Mouse (Mus musculus): ENCODE measurements around the gene Mpc1.

Gene Mpc1

DNA sequence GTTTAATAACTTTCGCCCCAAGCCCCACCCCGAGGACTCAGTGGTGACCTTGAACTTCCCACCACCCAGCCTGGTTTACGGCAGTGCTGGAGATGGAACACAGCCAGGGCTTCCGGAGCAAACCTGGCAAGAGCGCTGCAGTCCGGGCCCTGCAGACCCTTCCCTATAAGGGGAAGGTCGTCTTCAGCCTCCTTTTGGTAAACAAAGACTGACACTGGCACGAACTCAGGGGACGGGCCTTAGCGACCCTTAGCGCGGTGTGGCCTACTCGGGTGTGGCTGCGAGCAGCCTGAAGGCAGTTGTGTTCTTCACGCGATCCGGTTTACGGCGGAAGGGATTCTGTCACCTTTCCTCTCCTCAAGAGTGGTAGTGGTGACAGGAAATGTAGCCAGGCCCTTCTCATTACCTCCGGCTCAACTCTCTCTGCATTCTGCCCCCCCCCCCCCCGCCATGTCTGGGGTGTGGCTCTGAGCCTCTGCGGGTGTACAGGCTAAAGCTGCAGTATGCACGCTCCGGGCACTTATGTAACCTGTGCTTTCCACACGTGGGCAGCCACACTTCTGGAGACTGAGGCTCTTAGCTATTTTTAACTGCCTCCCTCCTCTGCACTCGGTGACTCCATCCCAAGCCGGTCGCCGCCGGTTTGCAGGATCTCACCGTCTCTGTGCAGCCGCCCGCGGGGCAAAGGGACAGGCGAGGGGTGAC lies at the start of gene Mpc1:
TSS of gene Mpc1 (plus strand) at position 84 of the 705 bp plus-strand sequence.
- DNase-seq, result peak; percentile 58

DNA sequence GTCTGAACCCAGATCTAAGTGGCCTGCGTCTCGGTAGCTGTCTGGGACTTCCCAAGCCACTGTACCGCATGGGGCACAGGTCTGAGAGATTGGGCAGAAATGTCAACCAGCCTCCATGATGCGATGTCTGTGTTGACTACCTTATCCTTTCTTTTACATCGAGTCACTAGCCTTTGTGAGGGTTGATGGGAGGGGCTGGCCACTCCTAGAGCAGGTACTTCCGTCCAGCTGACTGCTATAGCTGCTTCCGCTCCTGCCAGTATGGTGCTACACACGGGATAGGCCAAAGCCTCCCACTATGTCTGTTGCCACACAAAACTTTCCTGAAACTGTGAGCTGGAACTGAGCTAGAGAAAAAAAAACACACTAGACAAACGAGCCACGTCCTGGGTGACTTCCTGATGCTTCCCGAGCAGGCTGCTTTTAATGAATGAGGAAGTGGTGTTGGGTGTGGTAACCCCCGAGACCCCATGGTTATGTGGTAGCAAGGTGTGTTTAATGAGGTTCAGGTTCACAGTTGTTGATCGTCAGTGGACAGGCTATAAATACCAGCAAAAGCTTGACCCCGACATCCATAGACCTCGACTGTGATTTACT lies 49.0 kb upstream of the Mpc1 start:
- no peak for DNase-seq

DNA sequence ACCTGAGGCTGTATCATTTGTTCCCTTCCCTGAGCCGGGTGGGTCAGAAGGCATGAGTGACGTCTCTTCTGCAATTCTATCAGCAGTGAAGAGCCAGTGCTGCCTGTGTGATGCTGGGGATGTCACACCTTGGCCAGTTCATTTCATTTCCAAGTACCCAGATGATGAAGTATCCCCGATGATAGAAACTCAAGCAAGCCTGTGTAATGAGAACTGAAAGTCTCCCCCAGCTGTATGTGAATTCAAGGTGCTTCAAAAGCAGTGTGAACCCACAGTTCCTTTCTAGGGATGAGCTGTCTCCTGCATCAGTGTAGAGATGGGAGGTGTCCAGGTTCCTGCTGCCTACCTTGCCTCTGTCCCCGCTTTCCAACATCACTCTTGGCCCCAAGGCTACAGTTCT lies 48.2 kb upstream of the Mpc1 start:
- no peak for DNase-seq

GRCm38 (mm10) chr17:8235743-8236142 lies 47.0 kb upstream of the Mpc1 start, which contains the start of gene Ccr6:
Gene Ccr6 (plus strand): TSS chr17:8236043.
- no peak for DNase-seq

GRCm38 (mm10) chr17:8238012-8238710 lies 44.5 kb upstream of the Mpc1 start:
- DNase-seq, result no peak

- DNase-seq, result no peak
These were observed 43.1 kb upstream of the Mpc1 start for GRCm38 (mm10) chr17:8239561-8239960.

- DNase-seq, result no peak
These were observed 42.2 kb upstream of the Mpc1 start for GRCm38 (mm10) chr17:8240517-8240916.

DNA sequence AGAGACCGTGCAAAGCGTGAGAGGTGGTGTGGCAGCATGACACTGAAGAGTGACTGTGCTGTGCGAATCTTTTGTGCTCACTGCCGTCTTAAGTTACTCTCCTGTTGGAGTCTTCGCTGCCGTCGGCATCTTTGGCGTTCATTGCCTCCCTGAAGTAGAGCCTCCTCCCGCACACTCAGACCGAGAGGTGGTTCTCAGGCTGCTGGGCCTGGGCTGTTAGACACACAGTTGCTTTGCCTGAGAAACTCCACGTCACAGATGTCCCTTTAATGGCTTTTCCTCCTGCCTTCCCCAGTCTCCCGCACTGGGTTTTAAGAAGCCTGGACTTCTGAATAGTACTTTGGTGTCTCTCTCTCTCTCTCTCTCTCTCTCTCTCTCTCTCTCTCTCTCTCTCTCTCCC lies 41.1 kb upstream of the Mpc1 start:
- DNase-seq, result no peak

DNA sequence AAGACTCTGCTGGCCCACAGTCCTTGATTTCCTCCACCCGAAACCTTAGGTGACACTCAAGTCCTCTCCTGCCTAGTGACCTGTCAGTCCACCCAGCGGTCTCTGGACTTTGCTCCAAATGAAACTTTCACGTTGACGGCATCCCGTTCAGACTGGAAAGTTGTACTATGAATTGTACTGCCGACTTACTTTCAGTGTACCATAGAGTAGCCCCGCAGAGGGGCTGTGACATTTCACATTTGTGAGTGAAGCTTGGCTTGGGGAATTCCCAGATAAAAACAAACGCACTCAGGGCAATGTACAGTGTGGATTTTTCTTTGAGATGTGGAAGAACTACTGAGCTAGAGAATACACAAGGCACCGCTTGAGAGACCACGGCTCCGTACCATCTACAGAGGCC lies 40.5 kb upstream of the Mpc1 start:
- no peak for DNase-seq

- no peak for DNase-seq
These were observed 38.6 kb upstream of the Mpc1 start for GRCm38 (mm10) chr17:8244124-8244523.

DNA sequence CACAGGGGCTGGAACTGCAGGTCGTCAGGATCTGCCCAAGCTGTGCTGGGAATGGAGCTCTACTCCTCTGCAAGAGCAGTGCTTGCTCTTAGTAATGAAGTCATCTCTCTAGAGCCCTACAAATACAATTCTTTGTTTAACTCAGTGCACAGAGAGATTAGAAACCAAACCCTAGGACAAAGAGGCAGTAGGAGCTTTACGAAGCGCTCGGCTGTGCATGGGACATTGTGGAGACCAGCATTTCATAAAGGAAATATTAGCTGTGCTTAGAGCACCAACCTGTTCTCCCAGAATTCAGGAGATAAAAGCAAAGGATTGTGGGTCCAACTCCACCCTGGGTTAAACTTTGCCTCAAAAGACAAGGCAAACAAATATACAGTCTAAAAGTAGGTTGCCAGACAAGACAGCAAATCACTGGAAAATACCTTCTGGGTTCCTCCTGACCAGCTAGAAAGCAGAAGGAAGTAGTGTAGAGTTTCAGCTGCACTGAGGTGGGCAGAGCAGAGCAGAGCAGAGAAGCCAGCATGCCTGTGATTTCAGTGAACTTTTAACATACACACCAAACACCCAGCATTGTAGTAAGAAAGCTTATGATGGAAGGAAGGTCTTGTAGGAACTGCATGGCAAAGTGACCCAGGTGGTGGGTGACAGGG lies 36.5 kb upstream of the Mpc1 start:
- DNase-seq, result no peak

GRCm38 (mm10) chr17:8251704-8252103 lies 31.0 kb upstream of the Mpc1 start:
- no peak for DNase-seq

DNA sequence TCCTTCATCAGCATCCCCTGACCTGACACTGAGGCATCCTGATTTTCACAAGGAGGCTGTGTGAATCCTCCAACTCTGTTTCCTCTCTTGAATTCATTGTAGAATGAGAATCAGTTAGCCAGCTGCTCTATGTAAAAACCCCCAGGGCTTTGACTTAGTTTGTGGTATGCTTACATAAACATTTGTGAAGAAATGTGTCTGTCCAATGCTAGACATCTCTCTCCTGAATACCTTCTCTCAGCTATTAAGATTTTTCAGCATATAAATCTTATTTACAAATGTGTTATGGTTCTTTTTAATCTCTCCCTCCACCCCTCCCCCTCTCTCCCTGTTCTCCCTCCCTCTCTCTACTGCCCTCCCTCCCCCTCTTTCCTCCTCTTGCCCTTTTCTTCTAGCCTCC lies 28.4 kb upstream of the Mpc1 start:
- DNase-seq, result no peak

DNA sequence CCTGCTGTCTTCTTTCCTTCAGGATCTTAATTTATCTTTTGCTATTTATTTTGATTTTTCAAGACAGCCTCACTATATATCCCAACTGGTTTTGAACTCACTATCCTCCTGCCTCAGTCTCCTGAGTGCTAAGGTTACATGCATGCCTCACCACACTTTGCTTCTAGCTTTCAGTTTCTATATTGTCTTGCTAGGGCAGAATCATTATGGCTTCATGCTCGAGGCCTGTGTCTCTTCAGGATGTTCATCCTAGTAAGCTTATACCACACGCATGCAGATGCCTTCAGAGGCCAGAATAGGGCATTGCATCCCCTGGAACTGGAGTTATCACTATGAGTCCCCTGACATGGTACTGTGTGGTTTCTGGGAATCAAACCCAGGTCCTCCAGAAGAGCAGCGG lies 27.8 kb upstream of the Mpc1 start:
- DNase-seq, result no peak

- DNase-seq, result no peak
These were observed 27.1 kb upstream of the Mpc1 start for GRCm38 (mm10) chr17:8255583-8255982.

DNA sequence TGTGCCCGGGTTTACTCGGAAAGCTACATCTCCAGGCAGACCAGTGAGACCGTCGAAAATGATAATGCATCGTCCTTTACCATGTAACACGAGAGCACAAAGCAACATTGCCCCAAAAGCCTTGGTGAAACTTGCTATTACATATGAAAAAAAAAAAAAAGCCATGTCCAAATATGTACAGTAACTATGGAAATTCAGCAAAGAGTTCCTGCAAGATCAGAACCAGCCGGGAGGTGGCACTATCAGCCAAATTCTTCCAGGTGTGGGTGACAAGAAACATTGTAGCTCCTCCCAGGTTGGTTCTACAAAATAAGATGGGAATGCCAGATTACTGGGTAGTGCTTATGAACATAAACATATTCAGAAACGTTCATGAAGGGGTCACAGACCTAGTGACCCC lies 25.7 kb upstream of the Mpc1 start:
- no peak for DNase-seq

GRCm38 (mm10) chr17:8264638-8265037 lies 18.1 kb upstream of the Mpc1 start:
- DNase-seq, result peak; percentile 72

DNA sequence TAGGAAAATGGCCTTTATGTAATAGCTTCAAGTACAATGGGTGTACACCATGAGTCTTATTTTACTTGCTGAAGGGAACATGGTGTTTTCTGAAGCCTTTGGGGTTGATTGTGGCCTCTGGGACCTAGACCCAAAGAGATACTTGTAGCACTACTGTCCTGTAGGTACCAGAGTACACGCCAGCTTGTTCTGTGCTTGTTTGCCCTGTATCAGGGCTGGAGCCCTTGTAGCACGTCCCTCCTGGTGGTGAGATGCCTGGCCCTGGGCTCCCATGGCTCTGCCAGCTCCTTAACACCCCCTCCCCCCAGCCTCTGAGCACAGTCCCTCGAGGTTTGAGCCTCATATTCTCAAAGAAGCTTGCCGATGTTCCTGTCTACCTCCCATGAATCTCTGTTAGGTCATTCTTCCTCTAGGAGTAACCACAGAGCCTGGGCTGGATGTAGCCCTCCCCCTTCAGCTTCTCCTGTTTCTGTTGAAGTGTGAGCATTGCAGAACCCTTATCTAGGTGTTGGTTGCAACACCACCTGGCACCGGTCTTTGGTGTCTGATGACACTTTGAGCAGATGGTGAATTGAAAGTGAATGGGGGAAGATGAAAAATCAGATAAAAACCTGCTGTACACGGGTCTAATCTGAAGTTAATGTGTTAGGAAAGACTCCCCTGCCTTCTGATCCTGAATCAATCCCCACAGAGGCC lies 10.5 kb upstream of the Mpc1 start:
- no peak for DNase-seq

DNA sequence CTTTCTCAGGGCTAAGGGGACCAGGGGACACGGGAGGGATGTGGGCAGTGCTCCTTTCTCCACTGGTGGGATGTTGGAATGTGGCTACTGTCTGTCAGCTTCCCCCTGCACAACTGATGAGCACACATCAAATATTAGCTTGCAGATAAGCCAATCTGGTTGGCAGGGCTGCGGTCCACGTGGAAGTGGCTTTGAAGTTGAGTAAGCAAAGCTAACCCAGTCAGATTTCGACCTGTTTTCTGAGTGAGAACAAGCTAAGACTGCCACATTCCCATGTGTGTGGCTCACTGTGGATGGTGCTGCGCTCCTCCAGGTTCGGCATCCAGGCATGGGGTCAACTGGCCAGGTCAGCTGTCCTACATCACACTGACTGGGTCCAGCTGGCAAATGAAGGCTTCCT lies 9.8 kb upstream of the Mpc1 start:
- DNase-seq, result no peak

GRCm38 (mm10) chr17:8276071-8276470 lies 6.6 kb upstream of the Mpc1 start:
- no peak for DNase-seq

DNA sequence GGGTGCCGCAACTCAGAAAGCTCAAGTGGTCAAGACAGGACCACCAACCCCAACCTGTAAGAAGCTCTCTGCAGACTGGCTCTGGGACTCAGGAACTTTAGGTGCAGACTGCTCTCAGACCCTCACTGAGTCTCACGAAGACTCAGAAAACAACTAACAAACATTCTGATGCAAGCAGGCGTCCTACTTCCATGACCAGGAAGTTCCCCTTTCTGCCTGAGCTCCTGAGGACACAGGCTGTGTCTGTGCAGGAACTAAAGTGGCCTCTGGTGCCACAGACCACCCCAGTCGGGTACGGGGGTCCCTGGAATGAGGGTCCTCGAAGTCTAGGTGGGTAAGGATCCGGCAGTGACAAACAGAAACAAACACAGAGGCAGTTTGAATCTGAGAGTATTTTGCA lies 6.0 kb upstream of the Mpc1 start:
- no peak for DNase-seq

DNA sequence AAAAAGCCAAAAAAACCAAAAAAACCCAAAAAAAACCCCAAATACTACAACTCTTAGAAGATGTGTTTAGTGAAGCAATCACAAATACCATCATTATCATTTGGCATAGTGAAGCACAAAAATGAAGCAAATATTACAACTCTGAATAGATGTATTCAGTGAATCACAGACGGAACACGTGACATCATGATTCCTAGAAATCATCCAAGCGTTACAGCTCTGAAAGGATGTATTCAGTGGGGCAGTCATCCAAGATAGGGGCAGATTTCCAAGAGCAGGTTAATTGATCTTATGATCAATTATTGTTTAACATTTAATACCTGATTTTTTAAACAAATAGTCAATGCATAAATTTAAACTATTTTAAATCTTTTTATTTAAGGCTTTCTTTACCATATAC lies 5.4 kb upstream of the Mpc1 start:
- DNase-seq, result no peak

GRCm38 (mm10) chr17:8278356-8278755 lies 4.3 kb upstream of the Mpc1 start:
- no peak for DNase-seq

Data from embryo, embryonic 11 days (tissue).